Mouse (Mus musculus) urinary bladder, adult 2 months (tissue): ENCODE results near the gene Fam92b. TPM values are rescaled to one million over a fixed set of nuclear protein-coding genes. Genes with fewer than 3 reads are reported as not detected.
A peak's percentile ranks its signal among the peaks of the same experiment; 100 is the strongest.

Source experiments
- DNase-seq: peaks from one replicate; pipeline ENCODE4 v3.0.0; 2022; ENCODE audit warnings: low spot score
- polyA plus RNA-seq: library from polyadenylated mRNA; depleted of rRNA; stranded (reverse); fragments of >200 nt; gene quantifications from 2 replicates; pipeline ENCODE4 v1.2.3, GENCODE M21; 2012; rRNA removed

Gene Fam92b
- polyA plus RNA-seq = not detected in 2 replicates

GRCm38 (mm10) chr8:120177318-120178123 is at the start of gene Fam92b:
TSS of gene Fam92b (minus strand) at chr8:120177466.
- DNase-seq = no peak

GRCm38 (mm10) chr8:120225421-120226151 is 48.3 kb upstream of the Fam92b start:
- DNase-seq = no peak

- DNase-seq = no peak
These were observed 47.5 kb upstream of the Fam92b start for GRCm38 (mm10) chr8:120224521-120225420.

GRCm38 (mm10) chr8:120222548-120222947 is 45.3 kb upstream of the Fam92b start:
- no peak for DNase-seq

- DNase-seq = no peak
These were observed 39.9 kb upstream of the Fam92b start for GRCm38 (mm10) chr8:120216855-120217830.

- no peak for DNase-seq
These were observed 38.3 kb upstream of the Fam92b start for GRCm38 (mm10) chr8:120215416-120216141.

GRCm38 (mm10) chr8:120213939-120214338 is 36.7 kb upstream of the Fam92b start:
- no peak for DNase-seq

- DNase-seq = no peak
These were observed 36.0 kb upstream of the Fam92b start for GRCm38 (mm10) chr8:120213229-120213628.

- no peak for DNase-seq
These were observed 35.3 kb upstream of the Fam92b start for GRCm38 (mm10) chr8:120212596-120212995.

- no peak for DNase-seq
These were observed 34.1 kb upstream of the Fam92b start for GRCm38 (mm10) chr8:120211345-120211744.

- DNase-seq = no peak
These were observed 30.8 kb upstream of the Fam92b start for GRCm38 (mm10) chr8:120208113-120208512.

GRCm38 (mm10) chr8:120207364-120207763 is 30.1 kb upstream of the Fam92b start:
- no peak for DNase-seq

GRCm38 (mm10) chr8:120205916-120206315 is 28.6 kb upstream of the Fam92b start:
- no peak for DNase-seq

- no peak for DNase-seq
These were observed 27.6 kb upstream of the Fam92b start for GRCm38 (mm10) chr8:120204736-120205360.

- DNase-seq = no peak
These were observed 25.3 kb upstream of the Fam92b start for GRCm38 (mm10) chr8:120202546-120202945.

- DNase-seq = no peak
These were observed 24.1 kb upstream of the Fam92b start for GRCm38 (mm10) chr8:120201351-120201750.

GRCm38 (mm10) chr8:120192118-120192517 is 14.9 kb upstream of the Fam92b start:
- DNase-seq = no peak

GRCm38 (mm10) chr8:120191633-120192032 is 14.4 kb upstream of the Fam92b start:
- no peak for DNase-seq

GRCm38 (mm10) chr8:120190810-120191413 is 13.6 kb upstream of the Fam92b start:
- peak; percentile 81 for DNase-seq
